Mouse (Mus musculus) small intestine, adult 2 months (tissue): ENCODE data around the gene Lrrc34.

Experiments
- CTCF ChIP-seq: fragments of 200-500 bp; IDR thresholded peaks from 2 replicates; pipeline ENCODE4 v1.5.1; 2012; ENCODE audit warnings: low read depth, mild to moderate bottlenecking, control low read depth, inconsistent platforms, low read length, moderate library complexity, mixed read lengths; ENCODE audit not compliant: insufficient replicate concordance, insufficient read length; ENCODE audit errors: extremely low read depth
- POLR2A ChIP-seq: fragments of 200-500 bp; IDR thresholded peaks from 2 replicates; pipeline ENCODE4 v1.6.1; 2012; ENCODE audit warnings: low read depth, mild to moderate bottlenecking, control low read depth, inconsistent platforms, low read length, moderate library complexity

DNA sequence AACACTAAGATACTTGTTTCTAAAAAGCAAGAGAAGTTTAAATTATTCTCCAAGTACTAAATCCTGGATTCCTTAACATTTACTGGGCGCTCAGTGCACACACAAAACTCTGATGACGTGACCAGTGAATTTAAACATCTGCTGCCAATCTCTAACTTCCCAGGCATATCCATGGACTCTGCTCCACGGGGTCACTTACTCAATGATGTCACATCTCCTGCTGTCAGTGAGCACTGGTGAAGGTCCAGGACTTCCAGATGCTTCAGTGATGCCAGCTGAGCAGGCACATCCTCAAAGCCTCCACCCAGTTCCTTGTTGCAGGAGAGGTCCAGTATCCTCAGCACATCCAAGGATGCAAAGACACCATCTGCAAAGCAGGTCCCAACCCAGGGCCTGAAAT, 39.5 kb upstream of the Lrrc34 start:
- TF ChIP-seq CTCF, result no peak
- no peak for TF ChIP-seq POLR2A
